Mouse (Mus musculus) cerebellum, postnatal 4 days (tissue): ENCODE data around the gene Gpr150.

Experiments used
- DNase-seq, 2 experiments: peaks; one replicate each; pipeline ENCODE4 v3.0.0; 2022; ENCODE audit warnings: low spot score in 2 of 2, mixed read lengths in 1 of 2

Gene Gpr150

DNA sequence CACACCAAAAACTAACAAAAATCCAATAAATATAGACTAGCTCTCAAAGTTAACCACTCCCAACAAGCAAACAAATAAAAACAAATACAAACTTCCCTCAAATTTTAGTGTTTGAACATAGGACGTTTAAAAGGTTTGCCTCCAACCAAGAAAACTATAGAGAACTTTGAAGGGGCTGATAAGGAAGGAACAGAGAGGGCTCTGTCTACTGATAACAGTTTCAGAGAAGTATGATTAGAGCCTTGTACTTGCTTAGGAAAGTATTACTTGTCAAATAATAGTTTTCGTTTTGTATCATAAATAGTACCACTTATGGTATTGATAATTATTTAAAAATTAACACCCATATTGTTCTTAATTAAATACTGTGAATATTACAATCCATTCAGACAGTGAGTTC lies 42.3 kb downstream of the Gpr150 start:
- no peak for DNase-seq
